In genomic region chr11:4593849-4594607, GRCm38 (mm10) we compare ENCODE assay signal across 8 mouse cellular contexts. TPM values are rescaled to one million over a fixed set of nuclear protein-coding genes. Genes with fewer than 3 reads are reported as not detected.
DNase-seq lines count a peak whose midpoint lies in the region; ATAC-seq lines count a peak whose summit lies in the region.

No protein-coding gene starts in this region.

- no peaks in the 10 kb centered on the region for H3K9me3 ChIP-seq in limb, embryonic 13.5 days
- no peaks in the 10 kb centered on the region for H3K9me3 ChIP-seq in midbrain, embryonic 12.5 days

- peaks cover 21% of the 10 kb centered on the region for H3K4me1 ChIP-seq in limb, embryonic 13.5 days
- H3K4me1 ChIP-seq in midbrain, embryonic 12.5 days: peaks cover 9% of the 10 kb centered on the region

- peak overlapping the region; percentile 97 for H3K9ac ChIP-seq in limb, embryonic 13.5 days
- peak overlapping the region; percentile 95 for H3K9ac ChIP-seq in midbrain, embryonic 12.5 days (replicated peaks)

- no peaks in the 10 kb centered on the region for H3K36me3 ChIP-seq in limb, embryonic 13.5 days
- H3K36me3 ChIP-seq in midbrain, embryonic 12.5 days: no peaks in the 10 kb centered on the region

- DNase-seq in layer of hippocampus, adult 11-12 months (ENCODE audit: low spot score): peak; percentile 26
- no peak for DNase-seq in layer of hippocampus, postnatal 10 days (ENCODE audit: low spot score in 2 of 2)
- peak; percentile 26 for DNase-seq in T-cell, adult 2 months (ENCODE audit: low spot score)
- DNase-seq in induced T-regulatory cell, adult 2 months (ENCODE audit: low read depth): peak; percentile 71
- peak; percentile 54 to 84 for DNase-seq in spleen, postnatal 4 days (ENCODE audit: low spot score in 2 of 2)

- H3K27ac ChIP-seq in limb, embryonic 13.5 days: peak overlapping the region; percentile 94
- H3K27ac ChIP-seq in midbrain, embryonic 12.5 days (replicated peaks): peak overlapping the region; percentile 95

- peak overlapping the region; percentile 99 for H3K4me3 ChIP-seq in limb, embryonic 13.5 days
- peak overlapping the region; percentile 96 for H3K4me3 ChIP-seq in midbrain, embryonic 12.5 days

- peak; percentile 48 for ATAC-seq in erythroid progenitor cell, adult 5-6 weeks (replicated peaks; ENCODE audit: low FRiP score, poor library complexity, severe bottlenecking)
- ATAC-seq in limb, embryonic 13.5 days (ENCODE audit: low FRiP score, low read depth): peak; percentile 91
- peak; percentile 95 for ATAC-seq in midbrain, embryonic 12.5 days (ENCODE audit: low FRiP score, low read depth)

- WGBS in limb, embryonic 13.5 days: under 1% methylated on average over 44 of the region's 45 CpGs
- under 1% methylated on average over 44 of the region's 45 CpGs for WGBS in midbrain, embryonic 12.5 days

- no peaks in the 10 kb centered on the region for H3K27me3 ChIP-seq in limb, embryonic 13.5 days
- H3K27me3 ChIP-seq in midbrain, embryonic 12.5 days: no peaks in the 10 kb centered on the region

- H3K4me2 ChIP-seq in limb, embryonic 13.5 days (replicated peaks): peak overlapping the region; percentile 73
- peak overlapping the region; percentile 60 for H3K4me2 ChIP-seq in midbrain, embryonic 12.5 days (replicated peaks)

RNA-seq across cellular contexts. Expression of gene Mtmr3, which starts 0.6 kb away (rescaled TPM):
- 10 to 100 TPM; 59.0 to 62.6 TPM for total RNA-seq in layer of hippocampus, postnatal 10 days (2021)
- total RNA-seq in erythroid progenitor cell, adult 5-6 weeks (2015; ENCODE audit: low replicate concordance): 76.0 and 88.0 TPM in 2 replicates
- 139 and 164 TPM in 2 replicates for total RNA-seq in erythroid progenitor cell, adult 5-6 weeks (2017; ENCODE audit: low replicate concordance)
- 27.6 and 30.4 TPM in 2 replicates for polyA plus RNA-seq in limb, embryonic 13.5 days (2015; fragmentation: Nextera tagmentation; extraction: Ambion mirVana)
- 49.2 and 49.8 TPM in 2 replicates for polyA plus RNA-seq in midbrain, embryonic 12.5 days (2016; fragmentation: Nextera tagmentation; extraction: Ambion mirVana)

RNA-seq across cellular contexts. Expression of gene Gm11032, which starts 25.8 kb away (rescaled TPM):
- total RNA-seq in layer of hippocampus, postnatal 10 days (2021): not detected
- total RNA-seq in erythroid progenitor cell, adult 5-6 weeks (2015; ENCODE audit: low replicate concordance): not detected in 2 replicates
- total RNA-seq in erythroid progenitor cell, adult 5-6 weeks (2017; ENCODE audit: low replicate concordance): not detected in 2 replicates
- not detected in 2 replicates for polyA plus RNA-seq in limb, embryonic 13.5 days (2015; fragmentation: Nextera tagmentation; extraction: Ambion mirVana)
- not detected in 2 replicates for polyA plus RNA-seq in midbrain, embryonic 12.5 days (2016; fragmentation: Nextera tagmentation; extraction: Ambion mirVana)

RNA-seq across cellular contexts. Expression of gene Ascc2, which starts 43.5 kb away (rescaled TPM):
- 10 to 100 TPM; 23.7 to 24.4 TPM for total RNA-seq in layer of hippocampus, postnatal 10 days (2021)
- 9.0 and 12.2 TPM in 2 replicates for total RNA-seq in erythroid progenitor cell, adult 5-6 weeks (2015; ENCODE audit: low replicate concordance)
- 5.1 and 5.3 TPM in 2 replicates for total RNA-seq in erythroid progenitor cell, adult 5-6 weeks (2017; ENCODE audit: low replicate concordance)
- polyA plus RNA-seq in limb, embryonic 13.5 days (2015; fragmentation: Nextera tagmentation; extraction: Ambion mirVana): 31.0 and 33.5 TPM in 2 replicates
- 30.4 and 31.3 TPM in 2 replicates for polyA plus RNA-seq in midbrain, embryonic 12.5 days (2016; fragmentation: Nextera tagmentation; extraction: Ambion mirVana)

Comparison
In these comparisons a context has a peak if more than half of its experiments do, and no peak if none do; other contexts are left out.
1. DNase-seq: peak in layer of hippocampus, adult 11-12 months (single experiment), T-cell, adult 2 months (single experiment), induced T-regulatory cell, adult 2 months (single experiment) and spleen, postnatal 4 days (2 of 2); none in layer of hippocampus, postnatal 10 days (0 of 2).
2. Peak in every context shown above with its lines, with median percentiles within 50 percentile points of each other: ATAC-seq.